Mouse (Mus musculus) adrenal gland, postnatal 4 days (tissue): Measurements from ENCODE around the gene Sim2. TPM values are rescaled to one million over a fixed set of nuclear protein-coding genes. Genes with fewer than 3 reads are reported as not detected.

Experiments
- DNase-seq, 2 experiments: peaks; one replicate each; pipeline ENCODE4 v3.0.0; 2021 to 2022; ENCODE audit warnings: low spot score in 2 of 2, mixed read lengths in 2 of 2
- total RNA-seq, 2 experiments: library from RNA; stranded (reverse); gene quantifications; 2 replicates each; pipeline ENCODE4 v1.2.3; 2021

Sim2 gene
- total RNA-seq, 2 experiments from 2014 or later, result 3.5 TPM; not detected in 1

GRCm38 (mm10) chr16:94094251-94095108 is 9.7 kb downstream of the Sim2 start:
- no peak for DNase-seq

GRCm38 (mm10) chr16:94095109-94095822 is 10.5 kb downstream of the Sim2 start:
- no peak for DNase-seq

GRCm38 (mm10) chr16:94096479-94096878 is 11.7 kb downstream of the Sim2 start:
- no peak for DNase-seq

- no peak for DNase-seq
Observed at GRCm38 (mm10) chr16:94097724-94098455, 13.2 kb downstream of the Sim2 start.

- DNase-seq, result no peak
Observed at GRCm38 (mm10) chr16:94113160-94113559, 28.4 kb downstream of the Sim2 start.

- DNase-seq, result no peak
Observed at GRCm38 (mm10) chr16:94114693-94115092, 30.0 kb downstream of the Sim2 start.

- DNase-seq, result no peak
Observed at GRCm38 (mm10) chr16:94117333-94117732, 32.6 kb downstream of the Sim2 start.

- no peak for DNase-seq
Observed at GRCm38 (mm10) chr16:94118394-94118793, 33.7 kb downstream of the Sim2 start.

GRCm38 (mm10) chr16:94122347-94122746 is 37.6 kb downstream of the Sim2 start:
- no peak for DNase-seq

GRCm38 (mm10) chr16:94123247-94123646 is 38.5 kb downstream of the Sim2 start:
- DNase-seq, result no peak

- no peak for DNase-seq
Observed at GRCm38 (mm10) chr16:94125172-94125981, 40.6 kb downstream of the Sim2 start.

GRCm38 (mm10) chr16:94126200-94126599 is 41.5 kb downstream of the Sim2 start:
- DNase-seq, result no peak

- no peak for DNase-seq
Observed at GRCm38 (mm10) chr16:94128236-94128835, 43.6 kb downstream of the Sim2 start.

GRCm38 (mm10) chr16:94134218-94134617 is 49.5 kb downstream of the Sim2 start:
- DNase-seq, result no peak

GRCm38 (mm10) chr16:94140746-94141145 is 56.0 kb downstream of the Sim2 start:
- DNase-seq, result no peak

- no peak for DNase-seq
Observed at GRCm38 (mm10) chr16:94143325-94143724, 58.6 kb downstream of the Sim2 start.

- DNase-seq, result no peak
Observed at GRCm38 (mm10) chr16:94148139-94148538, 63.4 kb downstream of the Sim2 start.

- DNase-seq, result no peak
Observed at GRCm38 (mm10) chr16:94150125-94151103, 65.7 kb downstream of the Sim2 start.

GRCm38 (mm10) chr16:94155041-94155653 is 70.4 kb downstream of the Sim2 start:
- DNase-seq, result no peak
